Mouse (Mus musculus) ES-Bruce4 (cell line): ENCODE data around the gene Ttc24. TPM values are rescaled to one million over a fixed set of nuclear protein-coding genes. Genes with fewer than 3 reads are reported as not detected.

Experiments
- H3K27ac ChIP-seq: 2 replicates; pipeline ENCODE4 v1.5.1; 2012; ENCODE audit warnings: low read length, inconsistent platforms; ENCODE audit not compliant: insufficient read depth
- H3K27me3 ChIP-seq: 2 replicates; pipeline ENCODE4 v1.6.1; 2012; ENCODE audit warnings: mild to moderate bottlenecking, low read length, inconsistent platforms; ENCODE audit not compliant: control insufficient read depth, poor library complexity, insufficient read depth, severe bottlenecking
- H3K36me3 ChIP-seq: 2 replicates; pipeline ENCODE4 v1.6.1; 2012; ENCODE audit warnings: inconsistent platforms, mild to moderate bottlenecking, low read length, moderate library complexity; ENCODE audit not compliant: control insufficient read depth, poor library complexity, insufficient read depth, severe bottlenecking
- H3K4me1 ChIP-seq: one replicate; pipeline ENCODE4 v1.8.1; 2011; ENCODE audit warnings: low read length; ENCODE audit not compliant: control insufficient read depth, insufficient read depth
- H3K4me3 ChIP-seq: 2 replicates; pipeline ENCODE4 v1.5.1; 2011; ENCODE audit warnings: low read depth, mild to moderate bottlenecking, low read length
- H3K9ac ChIP-seq: 2 replicates; pipeline ENCODE4 v1.6.1; 2012; ENCODE audit warnings: low read depth, mild to moderate bottlenecking, inconsistent platforms; ENCODE audit not compliant: poor library complexity, severe bottlenecking
- H3K9me3 ChIP-seq: replicated peaks from 2 replicates; pipeline ENCODE4 v1.6.1; 2012; ENCODE audit warnings: mild to moderate bottlenecking, low read length, inconsistent platforms; ENCODE audit not compliant: control insufficient read depth, poor library complexity, insufficient read depth, severe bottlenecking
- CTCF ChIP-seq: IDR thresholded peaks from one replicate; pipeline ENCODE4 v1.8.1; 2011; ENCODE audit warnings: low read depth, low read length
- EP300 ChIP-seq: IDR thresholded peaks from 2 replicates; pipeline ENCODE4 v1.6.1; 2011; ENCODE audit warnings: low read depth, low read length; ENCODE audit not compliant: insufficient read depth
- POLR2A ChIP-seq: IDR thresholded peaks from one replicate; pipeline ENCODE4 v1.8.1; 2011; ENCODE audit warnings: low read length; ENCODE audit not compliant: insufficient read depth
- polyA plus RNA-seq: library from polyadenylated mRNA; stranded (reverse); fragments of >200 nt; gene quantifications from 2 replicates; pipeline ENCODE4 v1.2.4, GENCODE M21; 2011; ENCODE audit warnings: low read depth; ENCODE audit not compliant: missing spikeins, insufficient read depth, insufficient read length

Gene Ttc24
- polyA plus RNA-seq, 1 experiment = not detected

DNA sequence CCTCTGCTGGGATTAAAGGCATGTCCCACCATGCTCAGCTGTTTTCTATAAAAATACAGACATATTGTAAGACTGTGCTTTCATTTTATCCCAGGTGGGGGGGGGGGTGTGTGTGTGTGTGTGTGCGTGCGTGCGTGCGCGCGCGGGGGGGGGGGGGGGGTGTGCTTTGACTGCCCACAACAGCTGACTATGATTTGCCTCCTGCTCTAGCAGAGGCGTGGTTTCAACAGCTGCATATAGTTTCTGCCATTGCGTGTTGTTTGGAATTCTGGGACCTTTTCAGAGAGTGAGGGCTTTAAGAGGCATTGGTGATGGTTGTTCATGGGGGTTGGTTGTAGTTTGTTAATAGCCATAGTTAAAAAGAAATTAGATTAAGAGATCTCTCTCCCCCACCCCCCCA is 7.4 kb upstream of the Ttc24 start:
- no peaks in the 10 kb centered on the region for H3K27me3 ChIP-seq
- no peak overlapping the region for H3K27ac ChIP-seq
- TF ChIP-seq EP300 (no peak), CTCF (no peak), POLR2A (no peak)
- H3K9me3 ChIP-seq = no peaks in the 10 kb centered on the region
- no peaks in the 10 kb centered on the region for H3K4me1 ChIP-seq
- H3K36me3 ChIP-seq = peaks cover 18% of the 10 kb centered on the region
- H3K9ac ChIP-seq = no peak overlapping the region
- no peak overlapping the region for H3K4me3 ChIP-seq

DNA sequence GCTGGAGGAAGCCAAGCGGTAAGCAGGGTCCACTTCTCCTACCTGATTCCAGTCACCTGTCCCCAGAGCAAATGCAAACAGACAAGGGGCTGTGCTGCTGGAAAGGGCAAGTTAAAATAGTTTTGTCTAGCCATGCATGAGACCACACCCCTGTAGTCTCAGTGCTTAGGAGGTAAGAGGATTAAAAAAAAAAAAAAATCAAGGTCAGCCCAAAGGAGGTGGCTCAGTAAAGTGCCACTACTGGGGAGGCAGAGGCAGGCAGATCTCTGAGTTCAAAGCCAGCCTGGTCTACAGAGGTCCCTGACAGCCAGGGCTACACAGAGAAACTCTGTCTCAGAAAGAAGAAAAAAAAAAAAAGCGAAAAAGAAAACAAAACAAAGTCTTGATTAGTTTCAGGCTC is 5.9 kb upstream of the Ttc24 start:
- Histone ChIP-seq H3K36me3 (peaks cover 6% of the 10 kb centered on the region; the same call in 1 of the 2 replicates), H3K27ac (no peak overlapping the region), H3K4me1 (no peaks in the 10 kb centered on the region), H3K4me3 (no peak overlapping the region), H3K9ac (no peak overlapping the region), H3K9me3 (no peaks in the 10 kb centered on the region), H3K27me3 (no peaks in the 10 kb centered on the region)
- TF ChIP-seq EP300 (no peak), POLR2A (no peak), CTCF (no peak)

- Histone ChIP-seq H3K4me1 (no peaks in the 10 kb centered on the region), H3K9ac (peak overlapping the region; percentile 91), H3K9me3 (no peaks in the 10 kb centered on the region), H3K27ac (peak overlapping the region; percentile 21), H3K27me3 (no peaks in the 10 kb centered on the region), H3K4me3 (peak overlapping the region; percentile 93), H3K36me3 (0 out of 2 replicates have a peak, but pooled peaks cover 2% of the 10 kb centered on the region)
- TF ChIP-seq CTCF (no peak), POLR2A (no peak), EP300 (no peak)
Measured at GRCm38 (mm10) chr3:88082663-88083062, 4.6 kb upstream of the Ttc24 start.

DNA sequence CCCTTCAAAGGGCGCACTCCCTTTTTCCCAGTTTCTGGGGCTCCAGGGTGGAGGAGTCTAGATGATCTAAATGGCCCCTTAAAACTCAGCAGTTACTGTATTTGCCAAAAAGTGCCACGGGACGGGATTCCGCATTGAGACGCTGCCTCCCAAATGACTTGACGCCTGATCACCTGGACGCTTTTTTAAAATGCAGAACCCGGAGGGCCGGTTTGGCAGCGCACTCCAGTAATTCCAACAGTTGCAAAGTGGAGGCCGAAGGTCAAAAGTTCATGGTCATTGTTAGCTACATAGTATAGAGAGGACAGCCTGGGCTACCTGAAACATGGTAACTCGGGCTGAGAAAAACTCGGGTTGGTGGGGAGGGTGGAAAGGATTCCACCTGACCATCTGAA is 4.1 kb upstream of the Ttc24 start:
- H3K4me3 ChIP-seq = peak overlapping the region; percentile 93
- no peaks in the 10 kb centered on the region for H3K4me1 ChIP-seq
- TF ChIP-seq POLR2A (no peak), EP300 (no peak), CTCF (no peak)
- H3K9me3 ChIP-seq = no peaks in the 10 kb centered on the region
- H3K27ac ChIP-seq = peak overlapping the region; percentile 52
- no peaks in the 10 kb centered on the region for H3K27me3 ChIP-seq
- H3K36me3 ChIP-seq = 0 out of 2 replicates have a peak, but pooled peaks cover 2% of the 10 kb centered on the region
- peak overlapping the region; percentile 91 for H3K9ac ChIP-seq

GRCm38 (mm10) chr3:88081345-88082223 is 3.5 kb upstream of the Ttc24 start, which contains the start of gene Iqgap3:
Gene Iqgap3 (plus strand): TSS chr3:88081971.
- TF ChIP-seq POLR2A (peak; percentile 72), CTCF (no peak)
- H3K9ac ChIP-seq = peak within 1 kb of the TSS; percentile 91
- no peaks in the 10 kb centered on the region for H3K27me3 ChIP-seq
- peak within 1 kb of the TSS; percentile 89 for H3K27ac ChIP-seq
- H3K4me1 ChIP-seq = no peaks in the 10 kb centered on the region
- no peaks in the 10 kb centered on the region for H3K9me3 ChIP-seq
- H3K4me3 ChIP-seq = peak within 1 kb of the TSS; percentile 93
- H3K36me3 ChIP-seq = 0 out of 2 replicates have a peak, but pooled peaks cover 2% of the 10 kb centered on the region

- Histone ChIP-seq H3K27me3 (no peaks in the 10 kb centered on the region), H3K9ac (no peak overlapping the region), H3K36me3 (no peaks in the 10 kb centered on the region), H3K4me3 (no peak overlapping the region), H3K9me3 (no peaks in the 10 kb centered on the region), H3K4me1 (no peaks in the 10 kb centered on the region), H3K27ac (no peak overlapping the region)
- no peak for TF ChIP-seq POLR2A
- no peak for TF ChIP-seq EP300
- no peak for TF ChIP-seq CTCF
Measured at GRCm38 (mm10) chr3:88077441-88077840, 663 bp downstream of the Ttc24 start.
